Mouse (Mus musculus) monocyte, adult 2 months (primary cell): ENCODE measurements around the gene D10Wsu102e.

Source experiments
- DNase-seq, 2 experiments: peaks; one replicate each; pipeline ENCODE4 v3.0.0; 2022; ENCODE audit warnings: low spot score in 2 of 2, low read depth in 1 of 2

Gene D10Wsu102e

GRCm38 (mm10) chr10:83533910-83534283 is 173.9 kb downstream of the D10Wsu102e start, which contains the start of gene Aldh1l2:
Gene Aldh1l2 (minus strand): TSS chr10:83534140.
- peak in 1 of 2 experiments; percentile 9 for DNase-seq

GRCm38 (mm10) chr10:83536436-83536835 is 176.4 kb downstream of the D10Wsu102e start:
- DNase-seq: no peak
